Mouse (Mus musculus): ENCODE measurements around the gene Tecpr1.

DNA sequence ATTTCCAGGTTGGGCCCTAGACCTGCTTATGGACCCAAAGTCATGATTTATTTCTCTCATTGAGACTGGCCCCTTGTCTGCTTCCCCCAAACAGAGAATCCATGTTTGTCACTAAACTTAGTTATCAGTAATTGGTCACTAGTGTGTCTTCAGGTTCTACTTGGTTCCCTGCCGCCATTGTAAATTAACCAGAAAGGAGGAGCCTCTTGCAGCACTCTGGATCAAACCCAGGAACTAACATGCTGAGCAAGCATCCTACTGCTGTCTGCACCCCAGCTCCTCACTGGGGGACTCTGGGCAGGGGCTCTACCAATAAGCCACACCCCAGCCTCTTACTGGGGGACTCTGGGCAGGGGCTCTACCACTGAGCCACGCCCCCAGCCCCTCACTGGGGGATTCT lies 22.2 kb upstream of the Tecpr1 start:
- no peak for TF ChIP-seq CTCF (IDR thresholded peaks at IDR 0.05; ENCODE audit: extremely low read depth, insufficient read depth, insufficient read length, insufficient replicate concordance)
- no peak for TF ChIP-seq POLR2A (IDR thresholded peaks at IDR 0.05; ENCODE audit: low read depth, low read length)
